Comparison of ENCODE assay signal across 7 mouse cellular contexts in the genomic region with DNA sequence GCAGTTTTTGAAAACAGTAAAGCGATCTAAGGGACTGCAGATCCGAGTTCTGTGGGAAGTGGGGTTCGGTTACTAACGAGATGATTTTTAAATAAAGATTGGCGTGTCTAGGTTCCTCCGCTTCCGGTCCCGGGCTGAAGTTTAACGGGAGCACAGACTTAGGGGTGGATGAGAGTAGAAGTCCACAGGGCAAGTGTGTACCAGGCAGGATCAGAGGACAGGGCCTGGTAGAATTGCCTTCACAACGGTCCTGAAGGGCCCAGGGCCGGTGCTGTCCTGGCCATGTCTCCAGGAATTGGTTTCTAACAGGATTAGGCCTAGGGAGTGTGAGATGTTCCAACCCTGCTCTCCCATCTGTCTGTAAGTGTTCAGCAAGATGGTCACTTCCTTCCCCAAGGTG. TPM values are rescaled to one million over a fixed set of nuclear protein-coding genes. Genes with fewer than 3 reads are reported as not detected.
A peak's percentile ranks its signal among the peaks of the same experiment; 100 is the strongest.
DNase-seq lines count a peak whose midpoint lies in the region; ATAC-seq lines count a peak whose summit lies in the region.

No protein-coding gene starts in this region.

- DNase-seq in retina, embryonic 14.5 days (ENCODE audit: low spot score): peak; percentile 38
- DNase-seq in retina, postnatal 1 day: no peak
- peak; percentile 46 for DNase-seq in hindbrain, embryonic 10.5 days (ENCODE audit: low spot score)
- no peak for DNase-seq in right cerebral cortex, adult 18-20 months

- peak overlapping the region; percentile 72 for H3K9ac ChIP-seq in embryonic facial prominence, embryonic 12.5 days
- H3K9ac ChIP-seq in limb, embryonic 15.5 days: peak overlapping the region; percentile 61
- peak overlapping the region; percentile 42 for H3K9ac ChIP-seq in stomach, embryonic 15.5 days

- H3K4me3 ChIP-seq in embryonic facial prominence, embryonic 12.5 days: peak overlapping the region; percentile 57
- peak overlapping the region; percentile 70 for H3K4me3 ChIP-seq in hindbrain, embryonic 10.5 days
- H3K4me3 ChIP-seq in limb, embryonic 15.5 days: peak overlapping the region; percentile 65
- peak overlapping the region; percentile 57 for H3K4me3 ChIP-seq in stomach, embryonic 15.5 days (replicated peaks)

- no peaks in the 10 kb centered on the region for H3K9me3 ChIP-seq in embryonic facial prominence, embryonic 12.5 days
- H3K9me3 ChIP-seq in hindbrain, embryonic 10.5 days: no peaks in the 10 kb centered on the region
- H3K9me3 ChIP-seq in limb, embryonic 15.5 days: no peaks in the 10 kb centered on the region
- H3K9me3 ChIP-seq in stomach, embryonic 15.5 days: no peaks in the 10 kb centered on the region

- no peaks in the 10 kb centered on the region for H3K27me3 ChIP-seq in embryonic facial prominence, embryonic 12.5 days
- H3K27me3 ChIP-seq in hindbrain, embryonic 10.5 days (ENCODE audit: insufficient read depth, poor library complexity, severe bottlenecking): no peaks in the 10 kb centered on the region
- no peaks in the 10 kb centered on the region for H3K27me3 ChIP-seq in limb, embryonic 15.5 days
- no peaks in the 10 kb centered on the region for H3K27me3 ChIP-seq in stomach, embryonic 15.5 days (replicated peaks)

- H3K4me1 ChIP-seq in embryonic facial prominence, embryonic 12.5 days: peaks cover 24% of the 10 kb centered on the region
- H3K4me1 ChIP-seq in hindbrain, embryonic 10.5 days (replicated peaks): peaks cover 49% of the 10 kb centered on the region
- H3K4me1 ChIP-seq in limb, embryonic 15.5 days: peaks cover 18% of the 10 kb centered on the region; the same call in 1 of the 2 replicates
- peaks cover 3% of the 10 kb centered on the region; the same call in 1 of the 2 replicates for H3K4me1 ChIP-seq in stomach, embryonic 15.5 days

- peak overlapping the region; percentile 94 for H3K27ac ChIP-seq in embryonic facial prominence, embryonic 12.5 days
- peak overlapping the region; percentile 97 for H3K27ac ChIP-seq in hindbrain, embryonic 10.5 days
- peak overlapping the region; percentile 94 for H3K27ac ChIP-seq in limb, embryonic 15.5 days
- H3K27ac ChIP-seq in stomach, embryonic 15.5 days: peak overlapping the region; percentile 91

- peaks cover 9% of the 10 kb centered on the region for H3K36me3 ChIP-seq in embryonic facial prominence, embryonic 12.5 days
- H3K36me3 ChIP-seq in hindbrain, embryonic 10.5 days: peaks cover 23% of the 10 kb centered on the region
- H3K36me3 ChIP-seq in limb, embryonic 15.5 days: peaks cover 12% of the 10 kb centered on the region
- 0 out of 2 replicates have a peak, but pooled peaks cover 5% of the 10 kb centered on the region for H3K36me3 ChIP-seq in stomach, embryonic 15.5 days

- H3K4me2 ChIP-seq in embryonic facial prominence, embryonic 12.5 days (replicated peaks): peak overlapping the region; percentile 69
- H3K4me2 ChIP-seq in limb, embryonic 15.5 days: peak overlapping the region; percentile 67
- H3K4me2 ChIP-seq in stomach, embryonic 15.5 days: peak overlapping the region; percentile 83

- WGBS in embryonic facial prominence, embryonic 12.5 days: 0% methylated on average over 11 of the region's 11 CpGs
- under 1% methylated on average over 11 of the region's 11 CpGs for WGBS in hindbrain, embryonic 10.5 days
- 1% methylated on average over 11 of the region's 11 CpGs for WGBS in limb, embryonic 15.5 days
- 4% methylated on average over 11 of the region's 11 CpGs for WGBS in stomach, embryonic 15.5 days

- peak; percentile 16; the same call in 1 of the 2 replicates for ATAC-seq in embryonic facial prominence, embryonic 12.5 days (ENCODE audit: insufficient number of reproducible peaks, insufficient read depth, low FRiP score, low TSS enrichment)
- peak; percentile 11; the same call in 1 of the 2 replicates for ATAC-seq in limb, embryonic 15.5 days (ENCODE audit: insufficient number of reproducible peaks, low FRiP score, low TSS enrichment, low read depth)
- no peak; the same call in 1 of the 2 replicates for ATAC-seq in stomach, embryonic 15.5 days (ENCODE audit: insufficient read depth, low FRiP score, low read depth)

RNA-seq across cellular contexts. Expression of a gene that starts 0.8 kb away (rescaled TPM):
- polyA plus RNA-seq in embryonic facial prominence, embryonic 12.5 days (2016; fragmentation: Nextera tagmentation; extraction: Ambion mirVana): 24.3 and 26.4 TPM in 2 replicates
- 26.8 and 26.9 TPM in 2 replicates for polyA plus RNA-seq in hindbrain, embryonic 10.5 days (2016; fragmentation: Nextera tagmentation; extraction: Ambion mirVana)
- polyA plus RNA-seq in limb, embryonic 15.5 days (2015; fragmentation: Nextera tagmentation; extraction: Ambion mirVana): 20.8 and 21.8 TPM in 2 replicates
- polyA plus RNA-seq in stomach, embryonic 15.5 days (2015; fragmentation: Nextera tagmentation; extraction: Ambion mirVana): 15.6 and 17.6 TPM in 2 replicates

RNA-seq across cellular contexts. Expression of a gene that starts 17.8 kb away (rescaled TPM):
- not detected in 2 replicates for polyA plus RNA-seq in embryonic facial prominence, embryonic 12.5 days (2016; fragmentation: Nextera tagmentation; extraction: Ambion mirVana)
- polyA plus RNA-seq in hindbrain, embryonic 10.5 days (2016; fragmentation: Nextera tagmentation; extraction: Ambion mirVana): not detected in 2 replicates
- 0.06 and 0.16 TPM in 2 replicates for polyA plus RNA-seq in limb, embryonic 15.5 days (2015; fragmentation: Nextera tagmentation; extraction: Ambion mirVana)
- 0.55 and 1.2 TPM in 2 replicates for polyA plus RNA-seq in stomach, embryonic 15.5 days (2015; fragmentation: Nextera tagmentation; extraction: Ambion mirVana)

RNA-seq across cellular contexts. Expression of a gene that starts 54.5 kb away (rescaled TPM):
- 30.6 and 34.2 TPM in 2 replicates for polyA plus RNA-seq in embryonic facial prominence, embryonic 12.5 days (2016; fragmentation: Nextera tagmentation; extraction: Ambion mirVana)
- polyA plus RNA-seq in hindbrain, embryonic 10.5 days (2016; fragmentation: Nextera tagmentation; extraction: Ambion mirVana): 33.0 and 41.7 TPM in 2 replicates
- polyA plus RNA-seq in limb, embryonic 15.5 days (2015; fragmentation: Nextera tagmentation; extraction: Ambion mirVana): 26.1 and 29.0 TPM in 2 replicates
- polyA plus RNA-seq in stomach, embryonic 15.5 days (2015; fragmentation: Nextera tagmentation; extraction: Ambion mirVana): 26.1 and 29.0 TPM in 2 replicates

Comparison
In these comparisons a context has a peak if more than half of its experiments do, and no peak if none do; other contexts are left out.
1. DNase-seq: peak in retina, embryonic 14.5 days (single experiment) and hindbrain, embryonic 10.5 days (single experiment); none in retina, postnatal 1 day (single experiment) and right cerebral cortex, adult 18-20 months (single experiment).
2. Peak in every context shown above with its lines, with median percentiles within 50 percentile points of each other: H3K27ac ChIP-seq, H3K4me2 ChIP-seq, H3K4me3 ChIP-seq and H3K9ac ChIP-seq.